Mouse (Mus musculus): ENCODE measurements around the gene St8sia1. TPM values are rescaled to one million over a fixed set of nuclear protein-coding genes. Genes with fewer than 3 reads are reported as not detected.
"Not testable (repeated sequence)": the region's sequence is repeated elsewhere in the genome, so short reads cannot be mapped to it uniquely, and the experiment has no call there.

Gene St8sia1
- polyA plus RNA-seq (2015; fragmentation: Nextera tagmentation; extraction: Ambion mirVana), result 2.3 and 2.4 TPM in 2 replicates

GRCm38 (mm10) chr6:142964076-142964530 lies at the start of gene St8sia1:
Gene St8sia1 (minus strand): TSS chr6:142964452.
- H3K27me3 ChIP-seq (ENCODE audit: insufficient read depth, low read length), result peaks cover 8% of the 10 kb centered on the region; the same call in 1 of the 2 replicates
- peak; percentile 25 for ATAC-seq (replicated peaks; ENCODE audit: low FRiP score, low read depth)
- DNase-seq (ENCODE audit: low spot score), result peak; percentile 44
- TF ChIP-seq CTCF (IDR thresholded peaks at IDR 0.05; ENCODE audit: low read depth), result no peak
- WGBS, result under 1% methylated on average over 45 of the region's 45 CpGs
- H3K4me1 ChIP-seq (replicated peaks; ENCODE audit: insufficient read depth, low read length), result 0 out of 2 replicates have a peak, but pooled peaks cover 3% of the 10 kb centered on the region
- 0 out of 2 replicates have a peak within 1 kb of the TSS, but pooled peaks have one; percentile 5 for H3K27ac ChIP-seq
- H3K9ac ChIP-seq (ENCODE audit: low read depth, low read length), result peak within 1 kb of the TSS; percentile 59
- no peaks in the 10 kb centered on the region for H3K36me3 ChIP-seq (ENCODE audit: insufficient read depth, low read length)
- peak within 1 kb of the TSS; percentile 98 for H3K4me2 ChIP-seq (ENCODE audit: low read length)
- no peaks in the 10 kb centered on the region for H3K9me3 ChIP-seq (replicated peaks; ENCODE audit: low read length)
- peak within 1 kb of the TSS; percentile 59 for H3K4me3 ChIP-seq (replicated peaks; ENCODE audit: low read depth, low read length)

DNA sequence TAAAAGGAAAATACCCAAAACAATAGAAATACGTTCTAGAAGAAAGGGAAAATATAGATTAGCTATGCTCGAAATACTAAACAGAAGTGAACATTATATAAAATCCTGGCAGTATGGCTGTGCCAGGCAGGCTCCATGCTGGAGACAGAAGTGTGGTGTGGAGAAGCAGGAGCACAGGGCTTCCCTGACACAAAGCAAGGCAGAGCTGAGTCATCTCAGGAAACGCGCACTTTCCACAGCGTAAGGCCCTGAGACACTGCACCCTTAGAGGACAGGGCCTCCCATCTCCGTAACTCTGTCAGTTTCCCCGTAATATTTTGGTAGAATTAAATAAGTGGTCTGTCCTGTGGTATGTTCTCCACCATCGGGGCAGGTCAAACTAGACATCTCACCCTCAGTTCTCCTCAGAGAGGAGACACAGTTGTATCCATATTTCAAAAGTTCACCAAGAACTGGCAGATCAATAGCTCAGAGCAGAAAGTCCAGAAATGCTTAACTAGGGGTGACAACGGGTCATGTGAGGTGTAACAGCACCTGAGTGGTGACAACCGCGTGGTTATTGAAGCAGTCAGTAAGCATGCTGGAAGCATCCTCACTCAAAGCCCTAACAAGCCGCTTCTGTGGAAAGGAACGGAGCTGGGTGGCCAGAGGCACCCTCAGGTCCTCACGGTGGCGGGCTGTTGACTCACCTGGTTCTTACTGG lies 48.4 kb upstream of the St8sia1 start:
- H3K4me3 ChIP-seq (replicated peaks; ENCODE audit: low read depth, low read length), result no peak overlapping the region
- WGBS, result 93% methylated on average over 15 of the region's 15 CpGs
- H3K27me3 ChIP-seq (ENCODE audit: insufficient read depth, low read length), result no peaks in the 10 kb centered on the region
- H3K36me3 ChIP-seq (ENCODE audit: insufficient read depth, low read length), result peaks cover 20% of the 10 kb centered on the region; the same call in 1 of the 2 replicates
- no peak overlapping the region for H3K4me2 ChIP-seq (ENCODE audit: low read length)
- H3K9ac ChIP-seq (ENCODE audit: low read depth, low read length), result no peak overlapping the region
- no peaks in the 10 kb centered on the region for H3K9me3 ChIP-seq (replicated peaks; ENCODE audit: low read length)
- no peak for DNase-seq (ENCODE audit: low spot score)
- H3K4me1 ChIP-seq (replicated peaks; ENCODE audit: insufficient read depth, low read length), result no peaks in the 10 kb centered on the region
- no peak overlapping the region for H3K27ac ChIP-seq
- ATAC-seq (replicated peaks; ENCODE audit: low FRiP score, low read depth), result no peak
- no peak for TF ChIP-seq CTCF (IDR thresholded peaks at IDR 0.05; ENCODE audit: low read depth)

DNA sequence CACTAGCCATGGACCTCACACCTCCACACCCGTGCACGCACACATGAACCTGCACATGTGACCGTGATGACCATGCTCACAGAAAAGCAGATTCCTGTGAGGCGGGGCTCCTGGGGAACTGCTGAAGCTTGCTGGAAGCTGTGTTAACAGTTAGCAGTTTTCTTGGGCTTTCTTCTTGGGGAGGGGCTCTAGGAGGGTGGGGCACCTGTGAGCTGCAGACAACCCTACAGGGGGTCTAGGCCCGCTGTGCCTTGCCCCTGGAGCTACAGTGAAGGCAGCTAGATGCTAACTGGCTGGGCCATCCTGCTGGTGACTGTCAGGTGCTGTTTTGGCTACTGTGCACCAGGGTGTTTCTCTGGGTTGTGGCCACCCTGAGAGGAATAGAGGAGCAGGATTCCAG lies 44.6 kb upstream of the St8sia1 start:
- peaks cover 12% of the 10 kb centered on the region; the same call in 1 of the 2 replicates for H3K36me3 ChIP-seq (ENCODE audit: insufficient read depth, low read length)
- TF ChIP-seq CTCF (IDR thresholded peaks at IDR 0.05; ENCODE audit: low read depth), result no peak
- no peak overlapping the region for H3K27ac ChIP-seq
- H3K4me2 ChIP-seq (ENCODE audit: low read length), result no peak overlapping the region
- no peaks in the 10 kb centered on the region for H3K4me1 ChIP-seq (replicated peaks; ENCODE audit: insufficient read depth, low read length)
- no peak overlapping the region for H3K4me3 ChIP-seq (replicated peaks; ENCODE audit: low read depth, low read length)
- H3K9ac ChIP-seq (ENCODE audit: low read depth, low read length), result no peak overlapping the region
- no peaks in the 10 kb centered on the region for H3K9me3 ChIP-seq (replicated peaks; ENCODE audit: low read length)
- no peaks in the 10 kb centered on the region for H3K27me3 ChIP-seq (ENCODE audit: insufficient read depth, low read length)
- WGBS, result 83% methylated on average over 5 of the region's 5 CpGs
- no peak for DNase-seq (ENCODE audit: low spot score)
- ATAC-seq (replicated peaks; ENCODE audit: low FRiP score, low read depth), result no peak

DNA sequence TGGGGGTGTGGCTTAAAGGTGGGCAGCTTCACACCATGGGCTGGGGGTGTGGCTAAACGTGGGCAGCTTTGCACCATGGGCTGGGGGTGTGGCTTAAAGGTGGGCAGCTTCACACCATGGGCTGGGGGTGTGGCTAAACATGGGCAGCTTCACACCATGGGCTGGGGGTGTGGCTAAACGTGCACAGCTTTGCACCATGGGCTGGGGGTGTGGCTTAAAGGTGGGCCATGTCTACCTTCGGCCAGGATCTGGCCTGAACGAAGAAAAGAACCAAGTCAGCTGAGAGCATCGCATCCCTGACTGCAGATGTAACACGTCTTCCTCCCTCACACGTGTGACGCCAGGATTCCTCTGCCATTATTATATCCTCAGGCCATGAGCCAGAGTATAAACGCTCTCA lies 41.0 kb upstream of the St8sia1 start:
- H3K9me3 ChIP-seq (replicated peaks; ENCODE audit: low read length); H3K36me3 ChIP-seq (ENCODE audit: insufficient read depth, low read length); ATAC-seq (replicated peaks; ENCODE audit: low FRiP score, low read depth); H3K27ac ChIP-seq; DNase-seq (ENCODE audit: low spot score); H3K4me2 ChIP-seq (ENCODE audit: low read length); H3K4me3 ChIP-seq (replicated peaks; ENCODE audit: low read depth, low read length); H3K9ac ChIP-seq (ENCODE audit: low read depth, low read length); H3K27me3 ChIP-seq (ENCODE audit: insufficient read depth, low read length); H3K4me1 ChIP-seq (replicated peaks; ENCODE audit: insufficient read depth, low read length): not testable (repeated sequence)
- WGBS, result 89% methylated on average over 9 of the region's 9 CpGs

GRCm38 (mm10) chr6:143004801-143005200 lies 40.5 kb upstream of the St8sia1 start:
- DNase-seq (ENCODE audit: low spot score) (no peak), ATAC-seq (replicated peaks; ENCODE audit: low FRiP score, low read depth) (no peak)
- Histone ChIP-seq H3K27ac (no peak overlapping the region), H3K36me3 (ENCODE audit: insufficient read depth, low read length) (no peaks in the 10 kb centered on the region), H3K9me3 (replicated peaks; ENCODE audit: low read length) (no peaks in the 10 kb centered on the region), H3K27me3 (ENCODE audit: insufficient read depth, low read length) (no peaks in the 10 kb centered on the region), H3K9ac (ENCODE audit: low read depth, low read length) (no peak overlapping the region), H3K4me1 (replicated peaks; ENCODE audit: insufficient read depth, low read length) (no peaks in the 10 kb centered on the region), H3K4me2 (ENCODE audit: low read length) (no peak overlapping the region), H3K4me3 (replicated peaks; ENCODE audit: low read depth, low read length) (no peak overlapping the region)
- TF ChIP-seq CTCF (IDR thresholded peaks at IDR 0.05; ENCODE audit: low read depth), result no peak
- 68% methylated on average over 9 of the region's 9 CpGs for WGBS

GRCm38 (mm10) chr6:142998221-142998999 lies 34.2 kb upstream of the St8sia1 start:
- no peak for DNase-seq (ENCODE audit: low spot score)

More at GRCm38 (mm10) chr6:142998221-142998999, 34.2 kb upstream of the St8sia1 start:
- no peak overlapping the region for H3K4me2 ChIP-seq (ENCODE audit: low read length)
- H3K4me1 ChIP-seq (replicated peaks; ENCODE audit: insufficient read depth, low read length), result no peaks in the 10 kb centered on the region
- H3K27me3 ChIP-seq (ENCODE audit: insufficient read depth, low read length), result no peaks in the 10 kb centered on the region
- H3K27ac ChIP-seq, result no peak overlapping the region
- no peak for ATAC-seq (replicated peaks; ENCODE audit: low FRiP score, low read depth)
- no peak overlapping the region for H3K4me3 ChIP-seq (replicated peaks; ENCODE audit: low read depth, low read length)
- H3K9me3 ChIP-seq (replicated peaks; ENCODE audit: low read length), result no peaks in the 10 kb centered on the region
- WGBS, result 46% methylated on average over 12 of the region's 12 CpGs
- TF ChIP-seq CTCF (IDR thresholded peaks at IDR 0.05; ENCODE audit: low read depth), result no peak
- no peaks in the 10 kb centered on the region for H3K36me3 ChIP-seq (ENCODE audit: insufficient read depth, low read length)
- no peak overlapping the region for H3K9ac ChIP-seq (ENCODE audit: low read depth, low read length)

Measured in kidney, postnatal 0 days (tissue).